Mouse (Mus musculus) neural tube, embryonic 10.5 days (tissue): ENCODE data around the gene Clip2.

Experiments used
- DNase-seq: peaks from one replicate; pipeline ENCODE4 v3.0.0-alpha.2; 2017; ENCODE audit warnings: low spot score; ENCODE audit errors: extremely low spot score

The Clip2 gene

DNA sequence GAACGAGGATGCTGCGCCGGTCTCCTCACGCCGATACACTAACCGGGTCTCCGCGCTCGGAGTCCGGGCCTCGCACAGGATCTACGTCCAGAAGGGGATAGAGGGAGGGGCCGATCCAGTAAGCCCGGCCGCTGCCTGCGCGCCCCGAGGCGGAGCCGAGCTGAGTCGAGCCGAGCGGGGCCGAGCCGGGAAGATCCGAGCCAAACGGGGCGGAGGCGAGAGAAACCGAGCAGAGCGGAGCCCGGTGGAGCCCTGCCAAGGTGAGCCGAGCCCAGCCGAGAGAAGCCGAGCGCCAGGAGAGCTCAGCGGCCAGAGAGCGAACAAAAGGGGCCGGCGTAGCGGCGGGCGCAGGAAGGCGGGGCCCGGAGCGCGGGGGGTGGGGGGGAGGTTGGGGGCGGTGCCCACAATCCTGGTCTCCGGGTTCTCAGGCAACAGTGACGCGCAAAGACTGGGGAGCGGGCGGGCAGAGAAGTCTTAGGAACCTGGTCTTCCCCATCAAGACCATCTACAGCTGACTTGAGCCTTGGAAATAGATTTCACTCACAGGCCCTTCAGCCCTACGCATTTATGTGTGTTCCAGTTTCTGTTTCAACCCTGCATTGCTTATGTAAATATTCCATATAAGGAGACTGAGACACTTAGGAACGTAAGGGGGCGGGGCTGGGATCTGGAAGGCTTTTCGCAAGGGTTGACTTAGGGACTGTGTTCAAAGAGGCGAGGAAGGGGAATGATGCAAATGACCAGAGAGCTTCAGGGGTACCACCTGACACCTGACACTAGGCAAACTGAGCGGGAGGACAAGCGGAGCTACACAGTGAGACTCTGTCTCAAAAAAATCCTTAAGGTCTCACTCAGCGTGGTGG is at the start of gene Clip2:
TSS of gene Clip2 (minus strand) at position 325 of the 863 bp plus-strand sequence.
- DNase-seq = peak; percentile 92

DNA sequence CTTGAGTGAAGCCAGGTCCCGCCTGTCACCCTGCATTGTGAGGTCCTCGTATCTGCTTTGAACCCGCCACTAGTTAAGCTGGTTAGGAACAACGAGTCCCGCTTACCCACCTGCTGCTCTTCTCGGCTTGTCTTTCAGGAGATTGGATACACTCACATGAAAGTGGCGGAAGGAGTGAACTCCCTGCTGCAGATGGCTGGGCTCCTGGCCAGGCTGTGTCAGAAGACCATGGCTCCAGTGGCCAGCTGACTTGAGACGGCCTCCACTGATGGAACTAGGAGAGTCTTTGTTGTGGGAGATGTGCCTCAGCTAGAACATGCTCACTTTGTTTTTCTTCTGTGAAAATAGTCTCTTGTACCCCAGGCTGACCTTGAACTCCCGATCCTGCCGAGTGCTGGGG is 45.5 kb upstream of the Clip2 start:
- DNase-seq = no peak

- no peak for DNase-seq
Measured at GRCm38 (mm10) chr5:134593093-134593492, 40.9 kb upstream of the Clip2 start.

GRCm38 (mm10) chr5:134592026-134592581 is 39.9 kb upstream of the Clip2 start:
- no peak for DNase-seq

DNA sequence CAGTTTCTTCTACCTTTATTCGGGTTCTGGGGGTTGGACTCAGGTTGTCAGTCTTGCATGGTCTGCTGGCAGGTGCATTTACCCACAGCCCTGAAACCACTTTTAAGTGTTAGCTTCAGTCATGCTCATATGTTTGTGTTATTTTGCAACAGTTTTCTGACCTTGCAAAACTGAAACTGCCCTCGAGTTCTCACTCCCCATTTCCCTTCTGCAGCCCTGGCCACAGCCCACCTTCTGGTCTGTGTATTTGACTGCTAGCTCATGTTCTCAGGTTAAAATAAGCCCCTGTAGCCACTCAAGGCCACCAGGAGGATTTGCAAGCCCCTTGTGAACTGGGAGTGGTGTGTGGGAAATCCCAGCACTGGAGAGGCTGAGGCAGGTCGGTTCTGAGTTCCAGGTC is 37.7 kb upstream of the Clip2 start:
- no peak for DNase-seq

DNA sequence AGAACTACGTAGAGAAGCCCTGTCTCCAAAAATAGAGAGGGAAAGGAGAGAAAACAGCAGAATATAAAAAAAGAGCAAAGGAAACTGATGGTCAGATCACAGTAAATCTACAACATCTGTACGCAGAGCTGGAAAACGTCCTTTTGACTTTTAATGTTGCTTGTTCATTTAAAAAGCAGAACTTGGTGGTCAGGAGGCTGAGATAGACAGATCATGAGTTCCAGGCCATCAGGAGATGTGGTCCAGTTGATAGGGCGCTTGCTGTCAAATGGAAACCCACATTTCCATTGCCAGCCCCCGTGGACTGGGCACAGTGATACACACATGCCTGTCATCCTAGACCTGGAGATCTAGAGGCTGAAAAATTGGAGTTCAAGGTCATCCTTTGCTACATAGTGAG is 32.6 kb upstream of the Clip2 start:
- no peak for DNase-seq

GRCm38 (mm10) chr5:134583884-134584213 is 31.6 kb upstream of the Clip2 start:
- DNase-seq = no peak

GRCm38 (mm10) chr5:134583006-134583883 is 31.0 kb upstream of the Clip2 start:
- DNase-seq = no peak

DNA sequence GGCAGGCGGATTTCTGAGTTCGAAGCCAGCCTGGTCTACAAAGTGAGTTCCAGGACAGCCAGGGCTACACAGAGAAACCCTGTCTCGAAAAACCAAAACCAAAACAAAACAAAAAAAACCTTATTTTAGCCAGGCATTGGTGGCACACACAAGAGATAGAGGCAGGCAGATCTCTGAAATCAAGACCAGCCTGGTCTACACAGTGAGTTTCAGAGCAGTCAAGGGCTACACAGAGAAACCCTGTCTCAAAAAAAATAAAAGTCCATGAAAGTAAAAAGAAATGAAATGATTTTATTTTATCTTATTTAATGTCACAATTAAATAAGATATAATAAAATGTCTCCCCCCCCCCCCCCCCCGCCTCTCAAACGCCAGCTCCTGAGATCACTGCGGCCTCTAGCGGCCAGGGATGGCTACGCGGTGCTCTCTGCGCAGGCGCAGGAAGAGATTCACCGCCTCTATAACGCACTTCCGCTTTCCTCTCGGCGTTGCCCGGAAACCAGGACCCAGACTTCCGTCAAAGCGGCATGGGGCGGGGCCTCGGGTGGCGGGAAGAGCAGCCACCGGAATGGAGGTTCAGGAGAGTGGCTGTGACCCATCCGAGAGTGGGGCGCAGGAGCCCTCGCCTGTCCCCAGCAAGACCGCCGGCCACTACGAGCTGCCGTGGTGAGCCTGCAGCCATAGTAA is 30.1 kb upstream of the Clip2 start:
- DNase-seq = peak; percentile 97

GRCm38 (mm10) chr5:134581146-134581545 is 28.9 kb upstream of the Clip2 start, which contains the start of gene Rfc2:
TSS of gene Rfc2 (plus strand) at chr5:134581366.
- no peak for DNase-seq

- no peak for DNase-seq
Measured at GRCm38 (mm10) chr5:134579135-134579534, 26.9 kb upstream of the Clip2 start.

- no peak for DNase-seq
Measured at GRCm38 (mm10) chr5:134577534-134577933, 25.3 kb upstream of the Clip2 start.

- no peak for DNase-seq
Measured at GRCm38 (mm10) chr5:134576517-134577220, 24.4 kb upstream of the Clip2 start.

DNA sequence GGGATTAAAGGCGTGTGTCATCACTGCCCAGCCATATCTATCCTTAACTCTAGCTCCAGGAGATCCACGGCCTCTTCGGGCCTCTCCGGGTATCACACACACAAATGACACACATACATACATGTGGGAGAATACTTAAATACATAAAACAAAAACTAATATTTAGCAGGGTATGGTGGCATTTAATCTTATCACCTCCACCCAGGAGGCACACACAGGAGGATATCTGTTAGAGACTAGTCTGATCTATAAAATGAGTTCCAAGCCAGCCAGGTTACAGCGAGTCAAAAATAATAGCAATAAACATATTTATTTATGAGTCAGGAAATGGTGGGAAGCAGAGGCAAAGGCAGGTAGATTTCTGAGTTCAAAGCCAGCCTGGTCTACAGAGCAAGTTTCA is 23.6 kb upstream of the Clip2 start:
- DNase-seq = no peak

GRCm38 (mm10) chr5:134572508-134573214 is 20.4 kb upstream of the Clip2 start:
- DNase-seq = no peak

GRCm38 (mm10) chr5:134571730-134572507 is 19.7 kb upstream of the Clip2 start:
- peak; percentile 65 for DNase-seq

GRCm38 (mm10) chr5:134568964-134569491 is 16.8 kb upstream of the Clip2 start:
- no peak for DNase-seq

DNA sequence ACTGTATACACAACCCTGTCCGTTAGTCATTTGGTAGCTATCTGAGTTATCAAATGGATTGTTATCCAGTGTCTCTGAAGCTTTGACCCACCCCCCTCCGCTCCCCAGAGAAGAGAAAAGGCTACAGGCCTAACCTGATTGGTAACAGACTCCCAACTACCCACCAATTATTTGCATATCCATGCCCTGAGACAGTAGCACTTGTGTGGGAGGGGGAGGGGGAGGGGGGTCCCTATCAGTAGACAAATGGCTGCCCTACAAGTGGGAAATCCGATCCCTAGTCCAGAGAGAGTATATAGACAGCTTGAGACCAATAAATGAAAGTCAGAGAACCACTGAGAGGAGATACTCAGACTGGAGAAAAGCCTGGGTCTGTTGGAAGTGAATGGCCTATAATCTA is 15.8 kb upstream of the Clip2 start:
- DNase-seq = no peak

- DNase-seq = no peak
Measured at GRCm38 (mm10) chr5:134567445-134567844, 15.2 kb upstream of the Clip2 start.
